ENCODE assay signal across 21 mouse cellular contexts in genomic region chr14:29869930-29870329, GRCm38 (mm10).
DNase-seq lines count a peak whose midpoint lies in the region; ATAC-seq and TF ChIP-seq lines count a peak whose summit lies in the region.
"Had no signal": no experiment of that assay in that cellular context is flagged by ENCODE, and none has a peak within 500 bp of the region (broad histone marks: within the 10 kb centered on the region; RNA-seq: fewer than 3 reads in every experiment).

No protein-coding gene starts in this region.

- no peak overlapping the region for H3K4me3 ChIP-seq in kidney, postnatal 0 days (replicated peaks; ENCODE audit: low read depth, low read length)
- no peak overlapping the region for H3K4me3 ChIP-seq in lung, embryonic 14.5 days (ENCODE audit: low read depth, low read length)
- H3K4me3 ChIP-seq: erythroblast, embryonic 14.5 days; forebrain, embryonic 15.5 days; gastrocnemius, adult 2 months; heart, embryonic 13.5 days; hindbrain, embryonic 12.5 days had no signal

- H3K9ac ChIP-seq in kidney, postnatal 0 days (ENCODE audit: low read depth, low read length) = no peak overlapping the region
- H3K9ac ChIP-seq in lung, embryonic 14.5 days = no peak overlapping the region
- H3K9ac ChIP-seq: forebrain, embryonic 15.5 days; heart, embryonic 13.5 days; hindbrain, embryonic 12.5 days had no signal

- H3K27me3 ChIP-seq in kidney, postnatal 0 days (ENCODE audit: insufficient read depth, low read length) = no peaks in the 10 kb centered on the region
- H3K27me3 ChIP-seq in lung, embryonic 14.5 days (ENCODE audit: insufficient read depth, low read length) = no peaks in the 10 kb centered on the region
- H3K27me3 ChIP-seq: forebrain, embryonic 15.5 days; heart, embryonic 13.5 days; hindbrain, embryonic 12.5 days; Patski had no signal

- no peaks in the 10 kb centered on the region for H3K36me3 ChIP-seq in kidney, postnatal 0 days (ENCODE audit: insufficient read depth, low read length)
- H3K36me3 ChIP-seq in lung, embryonic 14.5 days (ENCODE audit: insufficient read depth) = no peaks in the 10 kb centered on the region
- H3K36me3 ChIP-seq: forebrain, embryonic 15.5 days; heart, embryonic 13.5 days; hindbrain, embryonic 12.5 days had no signal

- H3K4me1 ChIP-seq in kidney, postnatal 0 days (replicated peaks; ENCODE audit: insufficient read depth, low read length) = no peaks in the 10 kb centered on the region; the same call in 1 of the 2 replicates
- H3K4me1 ChIP-seq in lung, embryonic 14.5 days (ENCODE audit: insufficient read depth) = no peaks in the 10 kb centered on the region; the same call in none of the 2 replicates
- H3K4me1 ChIP-seq: forebrain, embryonic 15.5 days had no signal

- TF ChIP-seq CTCF in kidney, postnatal 0 days (IDR thresholded peaks at IDR 0.05; ENCODE audit: low read depth) = no peak
- TF ChIP-seq CTCF in lung, embryonic 14.5 days (IDR thresholded peaks at IDR 0.05; ENCODE audit: low read depth) = no peak

- peak overlapping the region; percentile 42 for H3K27ac ChIP-seq in kidney, postnatal 0 days
- H3K27ac ChIP-seq in lung, embryonic 14.5 days (ENCODE audit: low read depth) = no peak overlapping the region
- H3K27ac ChIP-seq: forebrain, embryonic 15.5 days; gastrocnemius, adult 2 months; heart, embryonic 13.5 days; hindbrain, embryonic 12.5 days had no signal

- 0 out of 2 replicates have a peak, but pooled peaks have one; percentile 13 for ATAC-seq in frontal cortex, adult (ENCODE audit: low TSS enrichment)
- no peak for ATAC-seq in kidney, postnatal 0 days (replicated peaks; ENCODE audit: low FRiP score, low read depth)
- ATAC-seq in lung, embryonic 14.5 days (ENCODE audit: insufficient read depth) = no peak
- ATAC-seq: activated CD4-positive, CD25-positive, alpha-beta regulatory T cell, adult 4 months; forebrain, embryonic 15.5 days; hindbrain, embryonic 16.5 days; Patski had no signal

- no peaks in the 10 kb centered on the region for H3K9me3 ChIP-seq in kidney, postnatal 0 days (replicated peaks; ENCODE audit: low read length)
- no peaks in the 10 kb centered on the region for H3K9me3 ChIP-seq in lung, embryonic 14.5 days (ENCODE audit: low read depth, low read length)
- H3K9me3 ChIP-seq: forebrain, embryonic 15.5 days; heart, embryonic 13.5 days; hindbrain, embryonic 12.5 days had no signal

- no peak for DNase-seq in frontal cortex, postnatal 25 days (ENCODE audit: low spot score in 2 of 2)
- peak; percentile 76 for DNase-seq in kidney, postnatal 0 days (ENCODE audit: low spot score)
- no peak for DNase-seq in kidney, postnatal 25 days
- peak; percentile 30 for DNase-seq in lung, embryonic 14.5 days
- no peak for DNase-seq in lung, postnatal 10 days
- DNase-seq in layer of hippocampus, adult 18-20 months (ENCODE audit: low spot score in 2 of 2) = no peak
- DNase-seq: adrenal gland, postnatal 14 days; cerebellum, adult 18-20 months; cerebellum, adult 9-11 months; cerebellum, postnatal 36 days; gastrocnemius, adult 2 months; gastrocnemius, postnatal 25 days; heart, postnatal 4 days had no signal

- 60% methylated on average over 9 of the region's 9 CpGs for WGBS in kidney, postnatal 0 days
- WGBS in lung, embryonic 14.5 days = 69% methylated on average over 9 of the region's 9 CpGs

- H3K4me2 ChIP-seq in kidney, postnatal 0 days (ENCODE audit: low read length) = no peak overlapping the region
- no peak overlapping the region for H3K4me2 ChIP-seq in lung, embryonic 14.5 days
- H3K4me2 ChIP-seq: forebrain, embryonic 15.5 days; heart, embryonic 13.5 days; hindbrain, embryonic 12.5 days had no signal

Comparison
In these comparisons a context has a peak if more than half of its experiments do, and no peak if none do; other contexts are left out.
1. DNase-seq: peak in kidney, postnatal 0 days (single experiment) and lung, embryonic 14.5 days (single experiment); none in frontal cortex, postnatal 25 days (0 of 2), kidney, postnatal 25 days (0 of 2), lung, postnatal 10 days (single experiment) and layer of hippocampus, adult 18-20 months (0 of 2).